Mouse (Mus musculus) CD4-positive, CD25-positive, alpha-beta regulatory T cell, adult 4 months (primary cell): ENCODE data around the gene Synpo2l. TPM values are rescaled to one million over a fixed set of nuclear protein-coding genes. Genes with fewer than 3 reads are reported as not detected.

Source experiments
- ATAC-seq: one replicate; pipeline ENCODE4 v1.8.0; 2017
- polyA plus RNA-seq, 2 experiments: library from polyadenylated mRNA; unstranded; fragments of 100-300 nt; shearing (Covaris generic); gene quantifications; one replicate each; pipeline ENCODE4 v1.2.1; 2017

Synpo2l gene
- polyA plus RNA-seq, 2 experiments from 2014 or later, result not detected

GRCm38 (mm10) chr14:20677906-20678305 lies 9.8 kb upstream of the Synpo2l start:
- no peak for ATAC-seq

- ATAC-seq, result peak; percentile 92
These were observed 6.1 kb upstream of the Synpo2l start, which contains the start of gene Sec24c for GRCm38 (mm10) chr14:20674064-20674833. Gene Sec24c, plus strand, starts transcription at chr14:20674308.

- ATAC-seq, result peak; percentile 50
These were observed 5.5 kb upstream of the Synpo2l start for GRCm38 (mm10) chr14:20673735-20674063.

- no peak for ATAC-seq
These were observed 4.8 kb upstream of the Synpo2l start for GRCm38 (mm10) chr14:20672990-20673389.

- ATAC-seq, result no peak
These were observed 685 bp downstream of the Synpo2l start for GRCm38 (mm10) chr14:20667469-20667868.

- ATAC-seq, result no peak
These were observed 3.7 kb downstream of the Synpo2l start for GRCm38 (mm10) chr14:20664436-20664835.

- no peak for ATAC-seq
These were observed 4.6 kb downstream of the Synpo2l start for GRCm38 (mm10) chr14:20663601-20664000.

- ATAC-seq, result no peak
These were observed 5.4 kb downstream of the Synpo2l start for GRCm38 (mm10) chr14:20662740-20663139.

GRCm38 (mm10) chr14:20661661-20662331 lies 6.4 kb downstream of the Synpo2l start:
- no peak for ATAC-seq

- ATAC-seq, result peak; percentile 98
These were observed 7.1 kb downstream of the Synpo2l start for GRCm38 (mm10) chr14:20660827-20661660.

GRCm38 (mm10) chr14:20659687-20660086 lies 8.5 kb downstream of the Synpo2l start:
- ATAC-seq, result no peak

GRCm38 (mm10) chr14:20658902-20659301 lies 9.3 kb downstream of the Synpo2l start:
- no peak for ATAC-seq

GRCm38 (mm10) chr14:20658326-20658725 lies 9.8 kb downstream of the Synpo2l start:
- peak; percentile 28 for ATAC-seq

GRCm38 (mm10) chr14:20656361-20656760 lies 11.8 kb downstream of the Synpo2l start, which contains the start of gene Myoz1:
Gene Myoz1, minus strand, starts transcription at chr14:20656540.
- ATAC-seq, result no peak

GRCm38 (mm10) chr14:20655731-20656130 lies 12.4 kb downstream of the Synpo2l start:
- no peak for ATAC-seq

GRCm38 (mm10) chr14:20654690-20655421 lies 13.3 kb downstream of the Synpo2l start:
- ATAC-seq, result no peak

GRCm38 (mm10) chr14:20651722-20652256 lies 16.4 kb downstream of the Synpo2l start:
- no peak for ATAC-seq

GRCm38 (mm10) chr14:20651000-20651399 lies 17.2 kb downstream of the Synpo2l start:
- ATAC-seq, result no peak

GRCm38 (mm10) chr14:20646381-20646780 lies 21.8 kb downstream of the Synpo2l start:
- no peak for ATAC-seq

GRCm38 (mm10) chr14:20645547-20645946 lies 22.6 kb downstream of the Synpo2l start:
- no peak for ATAC-seq

GRCm38 (mm10) chr14:20641438-20641875 lies 26.7 kb downstream of the Synpo2l start:
- no peak for ATAC-seq
